In genomic region chr3:56157864-56158263, GRCm38 (mm10) we compare ENCODE assay signal across 27 mouse cellular contexts. TPM values are rescaled to one million over a fixed set of nuclear protein-coding genes. Genes with fewer than 3 reads are reported as not detected.
DNase-seq lines count a peak whose midpoint lies in the region; ATAC-seq lines count a peak whose summit lies in the region.
"Had no signal": no experiment of that assay in that cellular context is flagged by ENCODE, and none has a peak within 500 bp of the region (broad histone marks: within the 10 kb centered on the region; RNA-seq: fewer than 3 reads in every experiment).

No protein-coding gene starts in this region.

- 0 out of 2 replicates have a peak, but pooled peaks cover 7% of the 10 kb centered on the region for H3K9me3 ChIP-seq in midbrain, embryonic 13.5 days
- H3K9me3 ChIP-seq in midbrain, embryonic 14.5 days (ENCODE audit: control insufficient read depth, low read length), result no peaks in the 10 kb centered on the region
- no peaks in the 10 kb centered on the region for H3K9me3 ChIP-seq in neural tube, embryonic 13.5 days
- H3K9me3 ChIP-seq: embryonic facial prominence, embryonic 12.5 days; embryonic facial prominence, embryonic 15.5 days; forebrain, embryonic 12.5 days; heart, embryonic 10.5 days; heart, embryonic 13.5 days had no signal

- no peaks in the 10 kb centered on the region for H3K27me3 ChIP-seq in midbrain, embryonic 13.5 days
- H3K27me3 ChIP-seq in midbrain, embryonic 14.5 days (ENCODE audit: control insufficient read depth, insufficient read depth, low read length), result no peaks in the 10 kb centered on the region
- no peaks in the 10 kb centered on the region for H3K27me3 ChIP-seq in neural tube, embryonic 13.5 days
- H3K27me3 ChIP-seq: CH12.LX; embryonic facial prominence, embryonic 12.5 days; embryonic facial prominence, embryonic 15.5 days; forebrain, embryonic 12.5 days; heart, embryonic 13.5 days; Patski had no signal

- H3K27ac ChIP-seq in midbrain, embryonic 13.5 days, result no peak overlapping the region
- no peak overlapping the region for H3K27ac ChIP-seq in midbrain, embryonic 14.5 days (replicated peaks; ENCODE audit: low read depth, low read length)
- no peak overlapping the region for H3K27ac ChIP-seq in neural tube, embryonic 13.5 days (replicated peaks)
- H3K27ac ChIP-seq: embryonic facial prominence, embryonic 12.5 days; embryonic facial prominence, embryonic 15.5 days; forebrain, embryonic 12.5 days; heart, adult 2 months; heart, embryonic 10.5 days; heart, embryonic 13.5 days; hindbrain, embryonic 14.5 days had no signal

- no peak overlapping the region for H3K4me2 ChIP-seq in midbrain, embryonic 13.5 days (replicated peaks)
- no peak overlapping the region for H3K4me2 ChIP-seq in midbrain, embryonic 14.5 days (ENCODE audit: low read length)
- H3K4me2 ChIP-seq in neural tube, embryonic 13.5 days, result no peak overlapping the region
- H3K4me2 ChIP-seq: embryonic facial prominence, embryonic 12.5 days; embryonic facial prominence, embryonic 15.5 days; forebrain, embryonic 12.5 days; heart, embryonic 13.5 days; hindbrain, embryonic 14.5 days had no signal

- H3K9ac ChIP-seq in midbrain, embryonic 13.5 days (replicated peaks), result no peak overlapping the region
- no peak overlapping the region for H3K9ac ChIP-seq in midbrain, embryonic 14.5 days (replicated peaks; ENCODE audit: low read length)
- H3K9ac ChIP-seq in neural tube, embryonic 13.5 days, result no peak overlapping the region
- H3K9ac ChIP-seq: embryonic facial prominence, embryonic 12.5 days; embryonic facial prominence, embryonic 15.5 days; forebrain, embryonic 12.5 days; heart, embryonic 13.5 days; hindbrain, embryonic 14.5 days had no signal

- H3K4me1 ChIP-seq in midbrain, embryonic 13.5 days (replicated peaks), result no peaks in the 10 kb centered on the region
- no peaks in the 10 kb centered on the region for H3K4me1 ChIP-seq in midbrain, embryonic 14.5 days (ENCODE audit: control insufficient read depth, insufficient read depth, low read length)
- 0 out of 2 replicates have a peak, but pooled peaks cover 3% of the 10 kb centered on the region for H3K4me1 ChIP-seq in neural tube, embryonic 13.5 days (replicated peaks)
- H3K4me1 ChIP-seq: embryonic facial prominence, embryonic 12.5 days; embryonic facial prominence, embryonic 15.5 days; forebrain, embryonic 12.5 days; heart, embryonic 10.5 days had no signal

- 0 out of 2 replicates have a peak, but pooled peaks have one; percentile 17 for ATAC-seq in frontal cortex, adult (ENCODE audit: low TSS enrichment)
- 0 out of 2 replicates have a peak, but pooled peaks have one; percentile 27 for ATAC-seq in midbrain, embryonic 13.5 days
- no peak for ATAC-seq in midbrain, embryonic 14.5 days (ENCODE audit: low FRiP score, low TSS enrichment)
- peak; percentile 50 for ATAC-seq in neural tube, embryonic 13.5 days (ENCODE audit: low read depth)
- ATAC-seq: forebrain, embryonic 16.5 days; Patski had no signal

- H3K36me3 ChIP-seq in midbrain, embryonic 13.5 days, result 0 out of 2 replicates have a peak, but pooled peaks cover 2% of the 10 kb centered on the region
- H3K36me3 ChIP-seq in midbrain, embryonic 14.5 days (ENCODE audit: control insufficient read depth, insufficient read depth, low read length), result no peaks in the 10 kb centered on the region
- H3K36me3 ChIP-seq in neural tube, embryonic 13.5 days, result no peaks in the 10 kb centered on the region
- H3K36me3 ChIP-seq: embryonic facial prominence, embryonic 12.5 days; embryonic facial prominence, embryonic 15.5 days; forebrain, embryonic 12.5 days; G1E; heart, embryonic 10.5 days; heart, embryonic 13.5 days had no signal

- WGBS in midbrain, embryonic 13.5 days, result 100% methylated on average over 2 of the region's 2 CpGs
- WGBS in midbrain, embryonic 14.5 days, result 93% methylated on average over 2 of the region's 2 CpGs
- 96% methylated on average over 2 of the region's 2 CpGs for WGBS in neural tube, embryonic 13.5 days

- H3K4me3 ChIP-seq in midbrain, embryonic 13.5 days (replicated peaks), result no peak overlapping the region
- H3K4me3 ChIP-seq in midbrain, embryonic 14.5 days (replicated peaks; ENCODE audit: low read depth, low read length), result no peak overlapping the region
- no peak overlapping the region for H3K4me3 ChIP-seq in neural tube, embryonic 13.5 days
- H3K4me3 ChIP-seq: embryonic facial prominence, embryonic 12.5 days; embryonic facial prominence, embryonic 15.5 days; forebrain, embryonic 12.5 days; heart, adult 2 months; heart, embryonic 10.5 days; heart, embryonic 13.5 days had no signal

- no peak for DNase-seq in frontal cortex, postnatal 14 days (ENCODE audit: low spot score in 2 of 2)
- DNase-seq in midbrain, embryonic 14.5 days, result no peak
- no peak for DNase-seq in neural tube, embryonic 10.5 days (ENCODE audit: extremely low spot score, low spot score)
- DNase-seq in testis, postnatal 14 days (ENCODE audit: low spot score), result no peak
- DNase-seq: adrenal gland, postnatal 10 days; adrenal gland, postnatal 36 days; B cell, adult 2 months; cerebellum, adult 18-20 months; cerebellum, adult 9-10 months; cerebellum, postnatal 14 days; gastrocnemius, postnatal 36 days; heart, adult 2 months; heart, postnatal 14 days; heart, postnatal 4 days had no signal

RNA-seq across cellular contexts. Expression of gene Nbea, which starts 25.6 kb away (rescaled TPM):
- polyA plus RNA-seq in midbrain, embryonic 13.5 days (2015; fragmentation: Nextera tagmentation; extraction: Ambion mirVana), result 53.0 and 56.8 TPM in 2 replicates
- polyA plus RNA-seq in midbrain, embryonic 14.5 days (2014; fragmentation: Nextera tagmentation; extraction: Ambion mirVana), result 90.6 and 106 TPM in 2 replicates
- polyA plus RNA-seq in neural tube, embryonic 13.5 days (2015; fragmentation: Nextera tagmentation; extraction: Ambion mirVana), result 51.2 and 51.3 TPM in 2 replicates
- polyA plus RNA-seq: G1E had no signal
